Mouse (Mus musculus): ENCODE data around the gene Gm19935.

GRCm38 (mm10) chr8:90791616-90792015, 25.6 kb downstream of the Gm19935 start:
- TF ChIP-seq EP300 (optimal IDR thresholded peaks at IDR 0.05) (no peak), CTCF (IDR thresholded peaks at IDR 0.05; ENCODE audit: low read depth) (no peak)
